Mouse (Mus musculus): ENCODE measurements around the gene Tm4sf19.

DNA sequence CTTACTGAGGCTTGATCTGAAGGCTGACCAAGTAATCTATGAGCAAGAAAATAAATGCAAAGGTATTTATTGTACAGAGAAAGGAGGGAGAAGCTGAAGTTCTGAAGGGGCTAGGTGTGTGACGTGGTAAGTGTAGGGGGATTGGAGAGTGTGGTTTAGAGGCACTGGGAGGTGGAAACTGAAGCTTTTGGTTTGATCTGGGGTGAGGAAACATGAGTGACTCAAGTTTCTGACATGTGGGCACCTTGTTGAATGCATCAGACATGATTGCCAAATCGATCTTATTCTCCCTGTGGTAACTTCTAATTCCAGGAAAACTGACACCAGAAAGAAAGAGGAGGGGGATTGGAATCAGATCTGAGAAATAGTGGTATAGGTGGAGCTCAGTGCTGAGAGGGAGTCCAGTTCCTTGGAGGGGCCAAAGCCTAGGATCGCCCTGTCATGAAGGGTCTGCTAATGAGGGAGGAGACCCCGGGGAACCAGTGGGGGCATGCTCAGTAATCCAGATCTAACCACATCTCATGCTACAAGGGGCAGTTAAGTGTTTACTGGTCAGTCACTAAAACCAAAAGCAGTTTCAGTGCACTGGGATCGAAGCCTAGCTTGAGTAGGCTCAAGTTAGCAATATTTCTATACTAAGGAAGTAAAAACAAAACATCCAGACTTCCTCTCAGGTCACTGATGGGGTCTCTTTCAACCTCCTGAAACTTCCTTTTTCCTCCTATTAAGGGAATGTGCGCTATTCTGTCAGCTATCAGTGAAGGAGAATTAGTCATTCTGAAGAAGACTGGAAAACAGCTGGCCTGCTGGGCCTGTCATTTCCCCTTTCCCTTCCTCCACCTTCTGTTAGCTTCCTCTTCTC lies 4.4 kb upstream of the Tm4sf19 start:
- TF ChIP-seq CTCF (IDR thresholded peaks at IDR 0.05; ENCODE audit: low read depth, low read length), result no peak
- no peak for TF ChIP-seq GATA1 (IDR thresholded peaks at IDR 0.05; ENCODE audit: borderline replicate concordance, low read length)
- TF ChIP-seq GATA2 (IDR thresholded peaks at IDR 0.05; ENCODE audit: borderline replicate concordance, low read depth, low read length), result no peak
- no peak for TF ChIP-seq TAL1 (conservative IDR thresholded peaks at IDR 0.05; ENCODE audit: low read depth, low read length)
- TF ChIP-seq POLR2AphosphoS5 (IDR thresholded peaks at IDR 0.05; ENCODE audit: insufficient replicate concordance, low read depth, low read length), result no peak
